Mouse (Mus musculus) megakaryocyte progenitor cell, adult 5-6 weeks (primary cell): Measurements from ENCODE around the gene Sp3. TPM values are rescaled to one million over a fixed set of nuclear protein-coding genes. Genes with fewer than 3 reads are reported as not detected.
"Not testable (repeated sequence)": the region's sequence is repeated elsewhere in the genome, so short reads cannot be mapped to it uniquely, and the experiment has no call there.

Experiments
- ATAC-seq: replicated peaks from 2 replicates; pipeline ENCODE4 v1.8.0; 2016; ENCODE audit warnings: mild to moderate bottlenecking, moderate TSS enrichment, inconsistent platforms; ENCODE audit not compliant: poor library complexity
- total RNA-seq, 2 experiments: library from RNA; stranded (forward) in 1 of 2; stranded (reverse) in 1 of 2; fragments of 157-497, 149-512 nt in 1 of 2; fragments of 200-1000 nt in 1 of 2; gene quantifications; 2 replicates each; pipeline versions ENCODE4 v1.2.3 to v1.2.4; 2015 to 2017

The Sp3 gene
- total RNA-seq, 2 experiments from 2014 or later = 108 to 114 TPM

DNA sequence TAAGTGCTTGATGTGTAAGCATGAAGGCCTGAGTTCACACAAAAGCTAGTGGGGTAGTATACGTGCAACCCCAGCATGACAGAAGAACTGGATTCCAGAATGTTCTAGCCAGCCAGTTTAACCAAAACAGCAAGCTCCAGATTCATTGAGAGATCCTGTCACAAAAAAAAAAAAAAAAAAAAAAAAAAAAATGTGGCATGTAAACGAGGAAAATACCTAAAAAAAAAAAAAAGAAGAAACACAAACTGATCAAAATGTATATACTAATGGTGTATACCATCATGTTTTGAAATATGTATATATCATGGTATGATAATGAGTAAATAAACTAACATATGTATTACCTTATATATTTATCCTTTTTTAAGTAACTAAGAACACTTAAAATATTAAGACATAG, 13.9 kb upstream of the Sp3 start:
- ATAC-seq = no peak

DNA sequence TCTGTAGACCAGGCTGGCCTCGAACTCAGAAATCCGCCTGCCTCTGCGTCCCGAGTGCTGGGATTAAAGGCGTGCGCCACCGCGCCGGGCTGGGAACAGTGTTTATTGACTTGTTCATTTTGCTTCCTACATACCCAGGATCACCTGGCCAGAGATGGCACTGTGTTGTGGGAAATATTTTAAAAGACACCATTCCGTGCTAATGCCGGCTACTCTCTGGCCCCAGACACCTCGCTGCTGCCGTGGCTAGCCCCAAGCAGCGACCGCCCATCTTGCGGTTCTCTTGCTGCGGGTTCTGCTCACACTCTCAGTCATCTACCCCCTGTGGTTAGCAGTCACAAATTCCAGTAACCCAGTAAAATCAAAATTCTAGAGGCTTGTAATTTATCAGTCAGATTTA, 12.3 kb upstream of the Sp3 start:
- ATAC-seq = no peak

DNA sequence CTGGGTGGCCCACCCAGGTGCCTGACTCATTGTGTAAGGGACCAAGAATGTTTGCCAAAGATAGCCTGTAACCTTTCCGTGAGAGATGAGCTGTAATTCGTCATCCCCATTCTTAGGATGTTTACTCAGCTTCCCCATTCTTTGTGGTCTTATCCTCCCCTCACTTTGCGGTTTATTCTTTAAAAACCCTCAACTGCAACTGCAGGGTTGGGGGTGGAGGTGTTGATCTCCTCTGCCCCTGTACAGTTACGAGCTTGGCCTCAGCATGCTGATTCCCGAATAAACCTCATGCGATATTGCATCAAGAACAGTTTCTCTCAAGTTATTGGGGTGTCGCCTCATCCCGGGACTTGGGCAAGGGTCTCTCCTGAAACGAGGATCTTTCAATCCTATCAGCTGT, 8.7 kb upstream of the Sp3 start:
- not testable (repeated sequence) for ATAC-seq

DNA sequence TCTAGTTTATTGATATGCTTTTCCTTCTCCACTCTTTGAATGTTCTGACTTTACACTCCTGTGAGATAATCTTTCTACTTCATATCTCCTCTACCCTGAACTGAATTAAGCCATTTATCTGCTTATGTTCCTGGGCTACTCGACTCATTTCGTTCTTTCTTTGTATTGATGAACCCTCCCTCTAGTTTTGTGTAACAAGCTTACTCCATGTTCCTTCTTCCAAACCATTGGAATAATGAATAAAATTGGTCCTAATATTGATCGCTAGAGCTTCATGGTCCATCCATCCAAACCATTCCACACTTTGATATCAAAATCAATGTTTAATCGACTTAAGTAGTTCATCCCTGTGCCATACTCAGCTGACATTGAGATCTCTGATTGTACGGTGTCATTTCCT, 6.4 kb upstream of the Sp3 start, which contains the start of gene Gm11084:
Gene Gm11084 (minus strand): TSS at position 101 of the 400 bp plus-strand sequence.
- ATAC-seq = no peak

- ATAC-seq = no peak
Observed at GRCm38 (mm10) chr2:72985516-72985915, 5.3 kb upstream of the Sp3 start.

- ATAC-seq = no peak
Observed at GRCm38 (mm10) chr2:72984806-72985205, 4.6 kb upstream of the Sp3 start.

GRCm38 (mm10) chr2:72983211-72983610, 3.0 kb upstream of the Sp3 start:
- no peak for ATAC-seq

GRCm38 (mm10) chr2:72982110-72982785, 2.0 kb upstream of the Sp3 start:
- ATAC-seq = no peak

GRCm38 (mm10) chr2:72981441-72982109, 1.3 kb upstream of the Sp3 start:
- ATAC-seq = no peak

DNA sequence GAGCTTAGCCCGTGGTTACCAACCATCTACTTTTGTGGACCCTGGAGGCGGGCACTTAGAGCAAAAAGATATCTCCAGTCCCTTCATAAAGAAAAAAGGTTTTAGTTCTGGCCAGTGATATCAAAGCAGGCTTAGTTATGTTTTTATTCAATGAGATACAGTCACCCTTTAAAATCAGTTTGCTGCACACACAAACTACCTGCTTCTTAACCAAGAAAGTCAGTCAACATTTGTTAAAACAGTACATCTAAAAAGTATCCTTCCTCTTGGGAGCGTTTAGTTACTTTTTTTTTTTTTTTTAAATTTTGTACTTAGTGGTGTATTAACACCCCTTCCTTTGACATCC, 802 bp upstream of the Sp3 start:
- no peak for ATAC-seq

DNA sequence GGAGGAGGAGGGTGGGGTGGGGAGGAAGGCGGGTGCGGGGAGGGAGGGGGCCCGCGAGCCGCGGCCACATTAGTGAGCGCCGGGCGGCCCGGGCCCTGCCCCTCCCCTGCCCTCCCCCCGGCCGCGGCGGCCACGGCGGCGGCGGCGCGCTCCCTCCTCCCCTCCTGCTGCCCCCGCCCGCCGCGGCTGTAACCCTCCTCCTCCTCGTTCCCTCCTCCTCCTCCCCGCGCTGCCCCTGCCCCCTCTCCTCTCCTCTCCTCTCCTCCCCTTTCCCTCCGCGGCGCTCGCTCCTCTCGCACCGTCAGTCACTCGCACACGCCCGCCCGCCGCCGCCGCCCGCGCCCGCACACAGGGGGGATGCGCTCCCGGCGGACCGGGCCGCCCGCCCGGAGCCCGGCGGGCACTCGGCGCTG, 581 bp downstream of the Sp3 start:
- ATAC-seq = peak; percentile 62

- ATAC-seq = peak; percentile 64
Observed at GRCm38 (mm10) chr2:72978901-72979658, 1.2 kb downstream of the Sp3 start.

DNA sequence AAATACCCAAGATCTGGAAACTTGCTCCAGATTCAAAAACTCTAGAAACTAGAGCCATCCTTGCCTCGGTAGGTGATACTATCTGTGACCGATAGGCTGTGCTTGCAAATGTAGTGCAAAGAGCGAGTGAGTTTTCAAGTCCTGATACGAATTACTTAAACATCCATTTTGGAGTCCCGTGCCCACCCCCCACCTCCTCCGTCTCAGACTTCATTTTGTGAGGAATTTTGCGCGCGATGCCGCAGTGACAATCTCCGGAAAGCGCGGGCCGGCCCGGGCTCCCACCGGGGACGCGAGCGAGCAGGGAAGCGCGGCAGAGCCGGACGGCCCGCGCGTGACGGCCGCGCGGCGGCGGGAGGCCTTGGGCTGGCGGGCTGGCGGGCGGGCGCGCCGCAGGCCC, 1.8 kb downstream of the Sp3 start:
- peak; percentile 17; the same call in 1 of the 2 replicates for ATAC-seq

GRCm38 (mm10) chr2:72977272-72977671, 3.0 kb downstream of the Sp3 start:
- ATAC-seq = no peak

DNA sequence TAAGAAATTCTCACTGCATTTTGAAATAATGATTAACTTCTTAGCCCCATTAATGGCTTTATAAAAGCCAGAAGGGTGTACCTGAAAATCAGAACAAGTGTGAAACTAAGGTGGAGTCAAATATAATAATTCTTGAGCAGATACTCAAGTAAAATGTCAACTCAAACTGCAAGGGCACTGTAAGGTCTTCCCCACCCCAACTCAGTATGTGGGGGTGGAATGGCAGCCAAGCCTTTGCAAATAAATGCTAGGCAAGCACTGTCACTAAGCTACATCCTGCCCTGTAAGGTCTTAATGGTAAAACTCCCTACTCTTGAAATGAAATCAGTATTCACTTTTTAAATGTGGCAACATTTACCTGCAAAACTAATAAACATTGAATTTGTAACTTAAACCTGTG, 4.2 kb downstream of the Sp3 start:
- ATAC-seq = no peak

DNA sequence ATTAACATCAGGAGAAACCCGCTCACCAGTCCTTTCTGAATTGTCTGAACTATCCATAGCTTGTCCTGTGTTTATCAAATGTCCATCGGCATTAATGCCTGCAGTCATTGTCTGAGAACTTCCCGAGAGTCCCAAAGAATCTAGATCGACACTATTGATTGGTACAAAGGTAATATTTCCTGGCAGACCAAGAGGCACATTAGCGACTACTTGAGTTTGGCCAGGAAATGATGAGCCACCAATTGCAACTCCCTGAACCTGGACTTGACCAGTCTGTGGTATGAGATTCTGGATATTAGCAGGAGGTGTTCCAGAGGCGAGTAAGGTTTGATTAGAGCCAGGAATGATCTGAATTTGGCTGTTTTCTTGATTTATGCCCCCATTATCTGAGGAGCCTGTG, 9.4 kb downstream of the Sp3 start:
- no peak for ATAC-seq

- ATAC-seq = peak; percentile 91
Observed at GRCm38 (mm10) chr2:72970302-72970701, 9.9 kb downstream of the Sp3 start.

DNA sequence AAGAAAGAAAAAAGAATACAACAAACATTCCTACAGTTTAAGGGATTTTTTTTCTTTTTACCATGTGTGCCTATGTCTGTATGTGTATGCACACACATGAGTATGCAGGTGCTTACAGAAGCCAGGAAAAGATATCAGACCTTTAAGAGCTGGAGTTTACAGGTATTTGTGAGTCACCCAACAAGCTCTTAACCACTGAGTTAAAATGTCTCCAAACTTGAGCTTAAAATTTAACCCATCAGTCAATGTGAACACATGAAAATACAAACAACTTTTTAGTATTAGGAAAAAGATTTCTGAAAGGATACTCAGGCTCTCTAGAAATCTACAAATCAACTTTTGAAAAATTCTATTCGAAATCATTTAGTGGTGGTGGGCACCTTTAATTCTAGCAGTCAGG, 11.7 kb downstream of the Sp3 start:
- ATAC-seq = no peak

GRCm38 (mm10) chr2:72965450-72965849, 14.8 kb downstream of the Sp3 start:
- ATAC-seq = no peak

- no peak for ATAC-seq
Observed at GRCm38 (mm10) chr2:72956415-72956814, 23.8 kb downstream of the Sp3 start.

DNA sequence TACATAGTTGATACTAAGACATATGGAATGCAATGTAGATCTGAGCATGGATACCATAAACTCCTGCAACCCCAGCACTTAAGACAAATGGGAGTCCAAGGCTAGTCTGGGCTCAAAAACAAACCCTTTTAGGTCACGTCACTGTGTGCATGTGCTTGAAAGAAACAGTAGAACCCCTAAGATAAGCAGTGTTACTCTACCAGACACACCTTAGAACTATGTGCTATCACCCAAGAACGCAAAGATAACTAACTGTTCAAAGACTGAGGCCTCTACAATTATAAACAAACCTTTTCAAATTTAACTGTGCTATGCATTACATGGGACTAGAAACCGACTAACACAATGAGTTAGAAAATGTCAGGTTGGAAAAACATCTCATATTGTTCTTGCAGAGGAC, 27.3 kb downstream of the Sp3 start:
- ATAC-seq = peak; percentile 76

GRCm38 (mm10) chr2:72935937-72936336, 44.3 kb downstream of the Sp3 start:
- no peak for ATAC-seq
